Comparison of ENCODE assay signal across 8 mouse cellular contexts in the genomic region with DNA sequence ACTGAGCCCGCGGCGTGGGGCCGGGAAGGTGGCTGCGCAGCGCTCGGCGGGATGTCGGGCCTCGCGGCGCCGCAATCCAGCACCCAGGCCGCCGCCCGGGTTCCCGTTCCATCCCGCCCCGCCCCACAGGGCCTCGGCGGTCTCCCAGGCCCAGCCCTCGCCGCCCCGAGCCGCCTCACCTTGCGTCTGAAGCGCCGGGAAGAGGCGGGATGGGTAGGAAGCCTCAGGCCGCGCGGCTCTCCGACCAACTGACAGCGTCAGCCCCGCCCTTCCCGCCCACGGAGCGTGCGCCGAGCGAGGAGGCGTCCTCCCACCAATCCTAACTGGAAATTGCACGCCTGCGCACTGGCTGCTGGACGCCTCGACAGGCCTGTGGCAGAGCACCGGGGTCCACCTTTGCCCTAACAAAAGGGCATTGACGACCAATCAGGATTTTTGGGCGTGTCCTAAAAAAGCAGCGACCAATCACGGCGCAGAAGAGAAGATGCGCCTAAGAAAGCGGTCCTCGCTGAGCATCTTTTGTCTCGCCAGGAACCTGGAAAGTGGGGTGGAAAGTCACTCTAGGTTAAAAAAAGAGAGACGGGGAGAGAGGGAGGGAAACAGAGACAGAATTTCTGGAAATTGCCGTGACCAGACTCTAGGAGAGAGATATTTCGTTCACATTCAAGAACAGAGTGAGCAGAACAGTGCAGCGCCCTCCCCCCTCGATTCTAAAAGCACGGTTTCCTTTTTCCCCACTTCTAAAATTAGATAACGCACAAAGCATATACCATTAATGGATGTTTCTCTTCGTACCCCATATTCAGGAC. TPM values are rescaled to one million over a fixed set of nuclear protein-coding genes. Genes with fewer than 3 reads are reported as not detected.
DNase-seq lines count a peak whose midpoint lies in the region; ATAC-seq and TF ChIP-seq lines count a peak whose summit lies in the region.

No protein-coding gene starts in this region.

- H3K4me1 ChIP-seq in hindbrain, embryonic 13.5 days (replicated peaks) = peaks cover 27% of the 10 kb centered on the region

- no peaks in the 10 kb centered on the region for H3K27me3 ChIP-seq in Patski
- H3K27me3 ChIP-seq in hindbrain, embryonic 13.5 days = no peaks in the 10 kb centered on the region

- CTCF ChIA-PET in Patski (lab: Charles Lee) = interaction anchor here (0.9 kb wide), 1 partner anchor 15 kb away, joined by 3 read pairs; no protein-coding TSS in a partner anchor

- under 1% methylated on average over 64 of the region's 64 CpGs for WGBS in hindbrain, embryonic 13.5 days

- POLR2A ChIA-PET in Patski (lab: Charles Lee) = interaction anchor here (0.6 to 0.7 kb wide), 2 partner anchors 180 to 1000 kb away, joined by 3 read pairs; no protein-coding TSS in a partner anchor

- peak overlapping the region; percentile 95 for H3K9ac ChIP-seq in hindbrain, embryonic 13.5 days

- no peaks in the 10 kb centered on the region for H3K9me3 ChIP-seq in hindbrain, embryonic 13.5 days

- H3K27ac ChIP-seq in hindbrain, embryonic 13.5 days = peak overlapping the region; percentile 95

- H3K4me2 ChIP-seq in hindbrain, embryonic 13.5 days = peak overlapping the region; percentile 68

- peak overlapping the region; percentile 91 for H3K4me3 ChIP-seq in hindbrain, embryonic 13.5 days

- TF ChIP-seq CTCF in Patski (IDR thresholded peaks at IDR 0.05) = no peak

- DNase-seq in Patski (ENCODE audit: low read depth, low spot score) = peak; percentile 95
- peak; percentile 99 for DNase-seq in cerebellum, postnatal 14 days
- DNase-seq in frontal cortex, postnatal 14 days (ENCODE audit: low spot score in 2 of 2) = peak; percentile 93 to 94
- DNase-seq in layer of hippocampus, postnatal 25 days (ENCODE audit: extremely low spot score in 1 of 2, low spot score in 1 of 2) = peak; percentile 89 to 90
- DNase-seq in lung, postnatal 25 days (ENCODE audit: low spot score) = peak; percentile 98
- peak; percentile 99 for DNase-seq in retina, embryonic 14.5 days (ENCODE audit: low spot score)
- peak; percentile 98 for DNase-seq in thymus, postnatal 4 days

- in situ Hi-C loops in Patski (cut with MboI; ENCODE audit: low pct_unique_long_range_greater_than_20kb) = loop anchor here (10.0 kb wide), 1 partner anchor 178 kb away; no protein-coding TSS in a partner anchor

- ATAC-seq in Patski = peak; percentile 98
- ATAC-seq in hindbrain, embryonic 13.5 days (ENCODE audit: low FRiP score) = peak; percentile 100

- peaks cover 5% of the 10 kb centered on the region for H3K36me3 ChIP-seq in hindbrain, embryonic 13.5 days

RNA-seq across cellular contexts. Expression of a gene that starts 15.7 kb away (rescaled TPM):
- polyA plus RNA-seq in Patski (2021) = 95.5 TPM
- 226 and 241 TPM in 2 replicates for polyA plus RNA-seq in hindbrain, embryonic 13.5 days (2015; fragmentation: Nextera tagmentation; extraction: Ambion mirVana)
- 100 to 1,000 TPM; 212 to 226 TPM for total RNA-seq in layer of hippocampus, postnatal 25 days (2021)

RNA-seq across cellular contexts. Expression of a gene that starts 52.8 kb away (rescaled TPM):
- not detected for polyA plus RNA-seq in Patski (2021)
- 9.2 and 9.6 TPM in 2 replicates for polyA plus RNA-seq in hindbrain, embryonic 13.5 days (2015; fragmentation: Nextera tagmentation; extraction: Ambion mirVana)
- 1 to 10 TPM; 8.2 to 9.1 TPM for total RNA-seq in layer of hippocampus, postnatal 25 days (2021)

Comparison
In these comparisons a context has a peak if more than half of its experiments do, and no peak if none do; other contexts are left out.
1. Peak in every context shown above with its lines: DNase-seq, ATAC-seq, H3K4me3 ChIP-seq and H3K27ac ChIP-seq.
2. RNA of a gene that starts 52.8 kb away (polyA plus RNA-seq): 9.2 to 9.6 TPM in hindbrain, embryonic 13.5 days; not detected in Patski (single experiment); every median in the first group is over 10 times any median in the second.